Mouse (Mus musculus) adrenal gland (tissue): ENCODE data around the gene Vmn1r188.
"Not testable (repeated sequence)": the region's sequence is repeated elsewhere in the genome, so short reads cannot be mapped to it uniquely, and the experiment has no call there.

ENCODE experiments used
- intact Hi-C: fragments of 180-260 bp; cut with DNase I; formaldehyde crosslinking; loops from one replicate; pipeline ENCODE4 v1.15.1; 2025
- long read RNA-seq, 2 experiments: library from polyadenylated mRNA; unstranded; transcript quantifications; one replicate each; pipeline ENCODE4 v2.0.0; 2020; ENCODE audit warnings: borderline replicate concordance in 1 of 2; ENCODE audit not compliant: insufficient replicate concordance in 1 of 2

Gene Vmn1r188
- long read RNA-seq, experiment 1: 0 reads
- long read RNA-seq, experiment 2: 0 reads

DNA sequence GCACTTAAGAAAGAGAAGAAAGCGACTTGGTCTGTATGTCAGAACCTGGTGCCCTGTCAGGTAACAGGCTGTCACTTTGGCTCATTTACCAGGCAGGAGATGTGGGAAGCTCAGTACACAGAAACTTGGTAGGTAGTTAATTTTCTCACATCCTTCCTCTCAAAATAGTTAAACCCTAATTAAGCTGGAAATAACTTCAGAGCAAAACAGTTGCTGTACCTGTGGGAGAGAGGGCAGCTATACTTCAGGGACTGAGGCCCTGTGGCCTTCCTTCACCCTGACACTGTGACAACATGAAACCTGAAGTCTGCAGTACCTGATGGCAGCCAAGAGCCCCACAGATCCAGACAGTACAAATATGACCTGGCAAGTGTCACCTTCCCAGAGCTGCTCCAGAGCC is at the start of gene Vmn1r188:
Gene Vmn1r188, plus strand, starts transcription at position 301 of the 400 bp plus-strand sequence.
- intact Hi-C loops: not testable (repeated sequence)

DNA sequence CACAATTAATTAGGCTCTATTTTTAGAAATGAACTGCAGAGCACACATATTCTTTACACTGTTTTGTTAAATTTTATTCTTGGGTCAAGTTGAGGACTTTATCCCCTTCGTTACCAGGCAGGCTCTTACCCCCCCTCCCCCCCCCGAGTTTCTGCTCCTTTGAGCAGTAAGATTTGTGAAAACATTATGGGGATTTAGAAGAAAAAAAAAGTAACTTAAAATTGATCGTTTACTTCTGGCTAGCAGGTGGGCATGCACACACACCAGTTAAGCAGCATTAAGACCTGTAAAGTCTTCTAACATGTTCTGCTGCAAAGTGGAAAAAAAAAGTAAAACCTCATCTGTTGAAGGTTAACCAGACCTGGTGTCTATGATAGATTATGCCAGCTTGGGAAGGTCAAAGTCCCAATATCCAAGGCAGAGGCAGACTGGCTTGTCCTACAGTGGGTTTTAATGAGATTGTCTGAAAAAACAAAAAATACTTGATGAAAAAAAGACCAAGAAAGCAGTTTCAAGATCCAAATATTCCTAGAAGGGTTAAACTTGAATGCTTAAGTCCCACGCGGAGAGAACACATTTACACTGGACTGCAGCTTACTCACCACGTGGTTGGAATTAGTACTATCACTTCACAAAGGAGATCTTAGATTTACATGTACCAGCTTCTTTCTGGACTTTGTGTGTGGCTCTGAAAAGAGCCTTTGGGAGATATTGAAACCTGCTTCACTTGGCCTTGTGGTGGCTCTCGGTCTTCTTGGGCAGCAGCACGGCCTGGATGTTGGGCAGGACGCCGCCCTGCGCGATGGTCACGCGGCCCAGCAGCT is 49.6 kb upstream of the Vmn1r188 start:
- intact Hi-C loops: loop anchor here (5.0 kb wide), 1 partner anchor 1493 kb away; no protein-coding TSS in a partner anchor

DNA sequence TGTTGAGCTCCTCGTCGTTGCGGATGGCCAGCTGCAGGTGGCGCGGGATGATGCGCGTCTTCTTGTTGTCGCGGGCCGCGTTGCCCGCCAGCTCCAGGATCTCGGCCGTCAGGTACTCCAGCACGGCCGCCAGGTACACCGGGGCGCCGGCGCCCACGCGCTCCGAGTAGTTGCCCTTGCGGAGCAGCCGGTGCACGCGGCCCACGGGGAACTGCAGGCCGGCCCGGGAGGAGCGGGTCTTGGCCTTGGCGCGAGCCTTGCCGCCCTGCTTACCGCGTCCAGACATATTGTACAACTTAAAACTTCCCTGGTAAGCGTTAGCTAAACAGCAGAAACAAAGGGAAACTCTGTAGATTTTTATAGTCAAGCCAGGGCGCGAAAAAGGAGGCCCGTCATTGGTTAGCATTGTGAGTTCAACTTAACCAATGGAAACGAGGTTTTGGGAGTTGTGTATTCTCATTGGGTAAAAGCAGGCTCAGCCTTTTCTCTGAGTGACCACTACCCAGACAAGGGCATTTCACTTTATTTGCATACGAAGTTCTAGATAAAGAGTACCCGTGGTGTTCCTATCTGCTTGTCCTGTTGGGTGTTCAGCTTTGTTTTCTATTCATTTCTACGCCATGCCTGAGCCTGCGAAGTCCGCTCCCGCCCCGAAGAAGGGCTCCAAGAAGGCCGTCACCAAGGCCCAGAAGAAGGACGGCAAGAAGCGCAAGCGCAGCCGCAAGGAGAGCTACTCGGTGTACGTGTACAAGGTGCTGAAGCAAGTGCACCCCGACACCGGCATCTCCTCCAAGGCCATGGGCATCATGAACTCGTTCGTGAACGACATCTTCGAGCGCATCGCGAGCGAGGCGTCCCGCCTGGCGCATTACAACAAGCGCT is 48.7 kb upstream of the Vmn1r188 start, which contains the start of the genes Hist1h2ah and Hist1h2bk:
Gene Hist1h2ah, minus strand, starts transcription at position 302 of the 882 bp plus-strand sequence.
Gene Hist1h2bk, plus strand, starts transcription at position 604 of the 882 bp plus-strand sequence.
- intact Hi-C loops: not testable (repeated sequence)

DNA sequence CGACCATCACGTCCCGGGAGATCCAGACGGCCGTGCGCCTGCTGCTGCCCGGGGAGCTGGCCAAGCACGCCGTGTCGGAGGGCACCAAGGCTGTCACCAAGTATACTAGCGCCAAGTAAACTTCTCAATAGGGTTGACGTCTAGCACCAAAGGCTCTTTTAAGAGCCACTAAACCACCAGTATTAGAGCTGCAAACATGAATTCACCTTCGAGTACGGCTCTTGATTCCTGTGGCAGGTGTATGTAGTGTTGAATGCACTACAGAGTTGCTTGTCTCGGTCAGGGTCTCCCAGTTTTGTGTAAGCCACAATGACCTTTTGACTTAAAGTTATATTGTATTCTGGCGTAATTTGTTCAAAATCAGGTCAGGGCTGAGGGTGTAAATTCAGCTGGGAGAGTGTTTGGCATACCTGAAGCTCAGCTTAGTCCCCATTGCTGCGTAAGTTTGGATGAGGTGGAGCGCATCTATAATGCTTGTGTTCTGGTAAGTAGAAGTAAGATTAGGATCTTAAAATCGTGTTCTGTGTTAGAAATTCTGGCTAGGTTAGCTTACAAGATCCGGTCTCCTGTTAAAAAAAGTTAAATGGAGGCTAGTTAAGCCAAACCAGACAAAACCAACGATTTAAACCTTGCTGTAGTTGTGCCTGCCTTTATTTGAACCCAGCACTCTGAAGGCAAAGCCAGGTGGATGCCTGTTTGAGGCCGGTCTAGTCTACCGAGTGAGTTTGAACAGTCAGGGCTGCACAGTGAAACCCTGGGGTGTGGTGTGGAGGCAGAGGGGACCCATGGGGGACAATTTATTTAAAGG is 47.9 kb upstream of the Vmn1r188 start:
- intact Hi-C loops: no loop called here

DNA sequence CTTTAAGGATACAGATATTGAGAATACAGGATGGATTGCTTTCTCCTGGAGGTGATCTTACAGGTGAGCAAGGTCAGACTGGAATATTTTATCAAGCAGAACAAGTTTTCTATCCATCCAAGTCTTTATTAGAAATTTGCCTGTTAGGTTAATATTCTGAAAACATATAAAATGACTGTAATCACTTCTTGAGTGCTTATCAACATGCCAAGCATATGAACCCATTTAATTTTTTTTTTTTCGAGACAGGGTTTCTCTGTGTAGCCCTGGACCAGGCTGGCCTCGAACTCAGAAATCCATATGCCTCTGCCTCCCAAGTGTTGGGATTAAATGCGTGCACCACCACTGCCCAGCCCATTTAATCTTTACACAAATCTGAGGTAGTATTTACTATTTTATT is 47.3 kb upstream of the Vmn1r188 start:
- intact Hi-C loops: no loop called here

DNA sequence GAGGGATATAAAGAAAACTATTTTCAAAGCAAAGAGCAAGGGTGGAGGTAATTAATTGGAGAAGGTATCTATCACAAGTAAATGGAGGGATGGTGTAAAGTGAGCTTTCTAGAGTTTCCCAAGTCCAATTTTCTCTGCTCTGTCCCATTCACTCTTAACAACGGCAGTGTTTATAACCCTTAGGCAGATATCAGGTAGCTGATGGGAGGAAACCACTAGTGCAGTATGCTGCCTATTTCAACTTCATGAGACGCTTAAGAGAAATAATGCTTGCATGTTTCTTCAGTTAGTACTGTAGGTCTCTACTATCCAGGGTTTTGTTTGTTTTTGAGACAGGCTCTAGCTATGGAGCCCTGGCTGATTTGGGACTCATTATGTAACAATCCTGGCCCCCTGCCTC is 46.8 kb upstream of the Vmn1r188 start:
- intact Hi-C loops: no loop called here

DNA sequence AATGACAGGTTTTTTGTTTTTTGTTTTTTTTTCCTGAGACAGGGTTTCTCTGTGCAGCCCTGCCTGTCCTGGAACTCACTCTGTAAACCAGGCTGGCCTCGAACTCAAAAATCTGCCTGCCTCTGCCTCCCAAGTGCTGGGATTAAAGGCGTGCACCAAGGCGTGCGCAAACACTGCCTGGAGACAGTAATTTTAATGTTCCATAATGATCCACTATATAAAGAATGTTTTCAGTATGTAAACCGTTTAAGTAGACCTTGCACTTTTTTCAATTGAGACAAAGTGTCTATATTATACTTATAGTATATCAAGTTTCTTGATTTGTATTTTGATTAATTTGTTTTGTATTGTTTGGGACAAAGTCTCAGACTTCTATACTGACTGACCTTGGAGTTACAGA is 44.9 kb upstream of the Vmn1r188 start:
- intact Hi-C loops: no loop called here

DNA sequence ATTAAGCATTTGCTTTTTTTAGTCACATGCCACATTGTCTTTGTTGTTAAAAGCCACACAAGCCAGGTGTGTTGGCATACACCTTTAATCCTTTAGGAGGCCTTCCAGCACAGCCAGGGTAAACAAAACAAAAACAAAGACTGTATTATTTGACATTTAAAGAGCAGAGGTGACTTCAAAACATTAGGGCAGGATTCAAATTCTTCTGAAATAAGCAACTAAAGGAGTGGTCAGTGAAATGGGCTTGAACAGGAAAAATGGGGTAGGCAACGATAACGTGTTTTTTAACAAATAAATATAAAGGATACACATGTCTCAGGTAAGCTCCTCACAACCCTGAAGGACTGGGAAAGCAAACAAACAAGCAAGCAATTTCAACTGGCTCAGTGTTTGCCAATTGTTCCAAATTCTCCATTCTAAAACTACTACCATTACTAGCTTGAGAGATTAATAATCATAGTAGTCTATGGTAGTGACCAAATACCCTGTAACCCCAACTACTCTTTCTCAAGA is 44.2 kb upstream of the Vmn1r188 start:
- intact Hi-C loops: loop anchor here (5.0 kb wide), 2 partner anchors 1647 to 1707 kb away; partner anchors contain the start of genes Hist1h2bb and Hist1h3c

DNA sequence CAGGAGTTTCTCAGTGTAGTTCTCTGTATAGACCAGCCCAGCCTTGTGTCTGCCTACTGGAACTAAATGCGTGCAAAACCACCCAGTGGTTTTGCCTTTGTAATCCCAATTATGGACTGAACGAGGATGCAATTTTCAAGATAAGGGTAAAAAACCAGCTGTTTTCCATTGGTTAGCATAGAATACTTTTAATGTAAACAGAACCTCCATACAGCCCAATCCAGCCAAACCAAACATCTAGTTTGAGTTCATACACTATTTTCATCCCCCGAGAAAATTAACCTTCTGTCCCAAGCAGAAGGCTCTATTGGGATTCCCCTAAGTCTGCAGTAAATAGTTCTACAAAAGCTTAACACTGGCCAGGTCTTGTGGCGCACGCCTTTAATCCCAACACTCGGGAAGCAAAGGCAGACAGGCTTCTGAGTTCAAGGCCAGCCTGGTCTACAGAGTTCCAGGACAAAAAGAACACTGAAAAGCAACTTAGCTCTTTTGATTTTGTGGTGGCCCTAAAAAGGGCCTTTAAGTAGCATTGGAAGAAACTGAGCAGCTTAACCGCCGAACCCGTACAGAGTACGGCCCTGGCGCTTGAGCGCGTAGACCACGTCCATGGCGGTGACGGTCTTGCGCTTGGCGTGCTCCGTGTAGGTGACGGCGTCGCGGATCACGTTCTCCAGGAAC is 43.6 kb upstream of the Vmn1r188 start:
- intact Hi-C loops: loop anchor here (5.0 kb wide), 2 partner anchors 1647 to 1707 kb away; partner anchors contain the start of genes Hist1h2bb and Hist1h3c

DNA sequence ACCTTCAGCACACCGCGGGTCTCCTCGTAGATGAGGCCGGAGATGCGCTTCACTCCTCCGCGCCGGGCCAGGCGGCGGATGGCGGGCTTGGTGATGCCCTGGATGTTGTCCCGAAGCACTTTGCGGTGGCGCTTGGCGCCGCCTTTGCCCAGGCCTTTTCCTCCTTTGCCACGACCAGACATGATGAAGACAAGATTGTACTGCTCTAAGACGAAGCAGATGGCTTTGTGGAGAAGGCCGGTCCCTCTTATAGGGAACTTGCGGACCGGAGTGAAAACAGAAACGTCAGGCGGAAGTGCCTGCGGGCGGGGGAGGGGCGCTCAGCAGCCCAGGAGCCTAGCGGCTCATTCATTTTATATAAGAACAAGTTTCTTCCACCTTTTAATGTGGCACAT is 43.1 kb upstream of the Vmn1r188 start, which contains the start of gene Hist1h4i:
Gene Hist1h4i, minus strand, starts transcription at position 221 of the 395 bp plus-strand sequence.
- intact Hi-C loops: loop anchor here (5.0 kb wide), 2 partner anchors 1646 to 1706 kb away; partner anchors contain the start of genes Hist1h2bb and Hist1h3c

DNA sequence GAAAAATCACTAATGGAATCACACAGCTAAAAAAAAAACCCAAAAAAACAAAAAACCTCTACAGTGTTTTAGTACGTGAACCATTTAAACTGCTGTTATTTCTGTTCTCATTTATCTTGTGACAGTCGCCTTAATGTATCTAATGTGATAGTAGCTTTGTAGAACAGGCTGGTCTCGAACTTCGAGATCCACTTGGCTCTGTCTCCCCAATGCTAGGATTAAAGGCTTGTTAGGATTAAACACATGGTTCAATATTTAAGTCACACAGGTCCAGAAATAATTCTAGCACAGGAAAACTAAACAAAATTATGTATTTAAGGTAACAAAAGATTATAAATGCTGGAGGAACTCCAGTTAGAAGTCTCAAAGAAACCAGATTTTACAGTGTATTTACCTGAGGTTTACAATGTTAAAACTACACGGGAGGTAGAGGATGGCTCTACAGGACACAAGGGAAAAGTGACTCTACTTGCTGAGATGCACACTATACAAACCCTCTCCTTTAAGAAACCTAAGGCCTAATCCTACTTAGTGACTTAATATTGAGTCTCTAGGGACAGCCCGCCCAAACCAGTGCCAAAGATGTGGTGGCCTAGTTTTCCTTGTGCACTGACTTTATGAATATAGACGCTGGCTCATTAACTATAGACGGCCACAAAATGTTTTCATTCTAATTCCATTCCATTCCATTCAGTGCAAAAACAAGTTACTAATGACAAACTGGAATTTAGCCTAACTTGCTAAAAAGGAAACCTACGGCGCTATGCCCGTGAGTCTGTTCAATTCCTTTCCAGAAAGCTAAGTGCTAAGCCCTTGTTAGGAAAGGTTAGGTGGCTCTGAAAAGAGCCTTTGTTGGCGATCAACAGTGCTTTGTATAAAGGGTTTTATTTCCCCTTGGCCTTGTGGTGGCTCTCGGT is 42.3 kb upstream of the Vmn1r188 start:
- intact Hi-C loops: loop anchor here (5.0 kb wide), 2 partner anchors 1645 to 1705 kb away; partner anchors contain the start of genes Hist1h2bb and Hist1h3c

DNA sequence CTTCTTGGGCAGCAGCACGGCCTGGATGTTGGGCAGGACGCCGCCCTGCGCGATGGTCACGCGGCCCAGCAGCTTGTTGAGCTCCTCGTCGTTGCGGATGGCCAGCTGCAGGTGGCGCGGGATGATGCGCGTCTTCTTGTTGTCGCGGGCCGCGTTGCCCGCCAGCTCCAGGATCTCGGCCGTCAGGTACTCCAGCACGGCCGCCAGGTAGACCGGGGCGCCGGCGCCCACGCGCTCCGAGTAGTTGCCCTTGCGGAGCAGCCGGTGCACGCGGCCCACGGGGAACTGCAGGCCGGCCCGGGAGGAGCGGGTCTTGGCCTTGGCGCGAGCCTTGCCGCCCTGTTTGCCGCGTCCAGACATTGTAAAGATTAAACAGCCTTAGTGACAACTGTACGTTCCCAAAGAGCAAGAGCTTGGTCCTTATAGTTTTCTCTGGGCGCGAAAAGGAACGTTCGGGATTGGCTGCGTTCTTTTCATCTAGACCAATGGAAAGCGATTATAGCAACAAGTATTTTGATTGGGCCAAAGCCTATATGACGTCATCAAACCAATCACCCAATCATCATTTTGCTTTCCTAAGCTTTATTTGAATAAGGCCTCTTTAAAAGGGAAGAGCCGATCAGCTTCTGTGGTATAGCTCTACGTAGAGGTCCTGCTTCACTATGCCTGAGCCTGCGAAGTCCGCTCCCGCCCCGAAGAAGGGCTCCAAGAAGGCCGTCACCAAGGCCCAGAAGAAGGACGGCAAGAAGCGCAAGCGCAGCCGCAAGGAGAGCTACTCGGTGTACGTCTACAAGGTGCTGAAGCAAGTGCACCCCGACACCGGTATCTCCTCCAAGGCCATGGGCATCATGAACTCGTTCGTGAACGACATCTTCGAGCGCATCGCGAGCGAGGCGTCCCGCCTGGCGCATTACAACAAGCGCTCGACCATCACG is 41.4 kb upstream of the Vmn1r188 start, which contains the start of the genes Hist1h2ag and Hist1h2bj:
Gene Hist1h2ag, minus strand, starts transcription at position 377 of the 935 bp plus-strand sequence.
Gene Hist1h2bj, plus strand, starts transcription at position 647 of the 935 bp plus-strand sequence.
- intact Hi-C loops: loop anchor here (5.0 kb wide), 2 partner anchors 1644 to 1704 kb away; partner anchors contain the start of genes Hist1h2bb and Hist1h3c

DNA sequence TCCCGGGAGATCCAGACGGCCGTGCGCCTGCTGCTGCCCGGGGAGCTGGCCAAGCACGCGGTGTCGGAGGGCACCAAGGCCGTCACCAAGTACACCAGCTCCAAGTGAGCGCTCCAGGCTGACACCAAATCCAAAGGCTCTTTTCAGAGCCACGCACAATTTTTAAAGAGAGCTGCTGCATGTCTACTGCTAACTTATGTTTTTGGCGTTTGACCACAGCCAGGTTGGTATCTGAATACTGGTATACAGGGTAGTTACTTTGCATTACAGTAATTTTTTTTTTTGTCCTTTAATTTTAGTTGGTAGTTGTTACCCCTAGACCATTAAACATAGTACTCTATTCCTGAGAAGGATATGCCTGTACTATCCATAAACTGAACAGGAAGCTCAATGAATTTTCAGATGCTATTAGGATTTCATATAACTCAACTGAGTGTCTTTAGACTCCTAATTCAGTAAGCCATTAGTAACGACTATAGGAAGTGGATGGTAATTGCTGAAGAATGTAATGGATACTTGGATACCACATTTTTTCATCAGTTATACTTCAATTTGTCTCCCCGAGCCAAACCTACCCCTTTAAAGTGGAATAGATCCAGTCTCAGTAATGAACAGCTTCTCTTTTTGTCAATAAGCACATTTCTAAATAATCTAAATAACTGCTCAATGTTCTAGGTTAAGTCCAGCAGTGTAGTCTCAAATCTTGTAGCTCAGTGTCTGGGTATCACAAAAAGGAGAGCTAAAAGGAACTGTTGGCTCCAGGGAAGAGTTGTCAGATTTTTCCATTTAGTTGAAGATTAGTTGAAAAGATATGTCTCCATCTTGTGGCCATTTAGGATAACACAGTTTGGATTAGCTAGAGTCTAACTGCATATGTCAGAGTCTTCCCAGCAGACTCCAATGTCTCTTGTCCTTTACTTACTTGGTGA is 40.5 kb upstream of the Vmn1r188 start:
- intact Hi-C loops: loop anchor here (5.0 kb wide), 2 partner anchors 1644 to 1704 kb away; partner anchors contain the start of genes Hist1h2bb and Hist1h3c

DNA sequence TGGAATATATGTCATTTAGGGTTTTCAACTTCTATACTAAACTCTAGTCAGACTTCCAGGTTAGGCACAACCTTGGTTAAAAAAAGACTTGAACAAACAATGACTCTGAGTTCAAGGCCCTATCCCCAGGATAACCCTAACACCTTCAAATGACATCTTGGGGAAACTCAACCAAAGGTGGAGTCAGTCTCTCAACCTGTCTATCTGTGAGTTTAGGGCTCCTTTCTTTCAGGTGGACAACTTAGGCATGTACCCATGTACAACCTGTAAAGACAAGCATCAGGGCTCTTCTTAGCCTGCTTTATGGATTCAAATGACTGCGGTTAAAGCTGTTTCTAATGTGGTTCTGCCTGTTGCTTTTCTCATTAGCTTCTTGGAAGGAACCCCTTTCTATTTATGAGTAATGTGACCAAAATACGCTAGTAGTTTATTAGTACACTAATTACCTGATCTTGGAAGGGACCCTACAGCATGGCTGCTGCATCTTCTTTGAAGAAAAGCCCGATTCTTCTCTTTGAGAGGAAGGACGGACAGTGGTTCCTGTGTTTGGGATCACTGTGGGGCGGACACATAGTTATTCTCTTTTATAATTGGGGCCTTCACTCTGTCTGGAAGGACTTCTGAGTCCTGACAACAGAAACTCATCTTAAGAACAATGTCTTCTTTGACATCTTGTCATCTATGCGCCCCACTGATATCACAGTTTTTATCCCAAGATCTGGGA is 39.6 kb upstream of the Vmn1r188 start:
- intact Hi-C loops: loop anchor here (5.0 kb wide), 3 partner anchors 332 to 1703 kb away; partner anchors contain the start of genes Hist1h2bb and Hist1h3c

DNA sequence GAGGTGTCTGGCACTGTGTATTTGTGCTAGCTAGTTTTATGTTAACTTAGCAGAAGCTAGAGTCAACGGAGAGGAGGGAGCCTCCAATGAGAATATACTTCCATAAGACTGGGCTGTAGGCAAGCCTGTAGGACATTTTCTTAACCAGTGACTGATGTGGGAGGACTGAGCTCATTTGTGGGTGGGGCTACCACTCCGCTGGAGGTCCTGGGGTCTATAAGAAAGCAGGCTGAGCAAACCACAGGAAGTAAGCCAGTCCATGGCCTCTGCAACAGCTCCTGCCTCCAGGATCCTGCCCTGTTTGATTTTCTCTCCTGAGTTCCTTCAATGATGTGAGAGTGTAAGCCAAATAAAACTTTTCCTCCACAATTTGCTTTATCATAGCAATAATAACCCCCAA is 38.9 kb upstream of the Vmn1r188 start:
- intact Hi-C loops: loop anchor here (5.0 kb wide), 1 partner anchor 333 kb away; no protein-coding TSS in a partner anchor
